Mouse (Mus musculus) liver, embryonic 14.5 days (tissue): Measurements from ENCODE around the gene Kmt2b.

ENCODE experiments used
- CTCF ChIP-seq: IDR thresholded peaks from 2 replicates; pipeline ENCODE4 v1.5.1; 2016; ENCODE audit warnings: antibody characterized with exemption, low read depth, control low read depth
- EP300 ChIP-seq: IDR thresholded peaks from 2 replicates; pipeline ENCODE4 v1.6.1; 2016; ENCODE audit warnings: antibody characterized with exemption, low read depth

GRCm38 (mm10) chr7:30557901-30558514 is 30.5 kb downstream of the Kmt2b start:
- TF ChIP-seq CTCF = no peak
- no peak for TF ChIP-seq EP300
